Mouse (Mus musculus) ES-E14 (cell line): ENCODE results near the gene Hoxb2. TPM values are rescaled to one million over a fixed set of nuclear protein-coding genes. Genes with fewer than 3 reads are reported as not detected.

ENCODE experiments used
- DNase-seq: peaks from one replicate; pipeline ENCODE4 v3.0.0-alpha.2; 2013; ENCODE audit warnings: low read depth, low spot score
- H3K27ac ChIP-seq: 2 replicates; pipeline ENCODE4 v1.5.1; 2012; ENCODE audit warnings: low read depth, mild to moderate bottlenecking, low read length, moderate library complexity, mixed read lengths; ENCODE audit not compliant: poor library complexity, insufficient read depth, severe bottlenecking
- H3K36me3 ChIP-seq: 2 replicates; pipeline ENCODE4 v1.6.1; 2012; ENCODE audit warnings: mild to moderate bottlenecking, low read length, moderate library complexity, mixed read lengths; ENCODE audit not compliant: control insufficient read depth, poor library complexity, insufficient read depth, severe bottlenecking
- H3K4me1 ChIP-seq, 2 experiments: fragments of 150-350 bp in 1 of 2; sonication (generic) in 1 of 2; 2 replicates each; pipeline ENCODE4 v1.6.1; 2012; ENCODE audit warnings: low read length in 2 of 2, mild to moderate bottlenecking in 1 of 2, mixed read lengths in 1 of 2; ENCODE audit not compliant: control insufficient read depth in 2 of 2, insufficient read depth in 2 of 2, poor library complexity in 1 of 2
- H3K4me3 ChIP-seq, 2 experiments: fragments of 150-350 bp in 1 of 2; sonication (generic) in 1 of 2; 2 replicates each; pipeline ENCODE4 v1.5.1; 2012; ENCODE audit warnings: low read length in 2 of 2, low read depth in 1 of 2, mild to moderate bottlenecking in 1 of 2, mixed read lengths in 1 of 2; ENCODE audit not compliant: insufficient read depth in 1 of 2, poor library complexity in 1 of 2, severe bottlenecking in 1 of 2
- H3K9ac ChIP-seq: 2 replicates; pipeline ENCODE4 v1.6.1; 2012; ENCODE audit warnings: low read depth, mild to moderate bottlenecking, low read length, mixed read lengths; ENCODE audit not compliant: poor library complexity, insufficient read depth, severe bottlenecking
- H3K9me3 ChIP-seq: fragments of 150-350 bp; sonication (generic); 2 replicates; pipeline ENCODE4 v1.6.1; 2012; ENCODE audit warnings: low read depth, mild to moderate bottlenecking, low read length; ENCODE audit not compliant: control insufficient read depth, insufficient read depth
- CHD2 ChIP-seq: IDR thresholded peaks from 2 replicates; pipeline ENCODE4 v1.6.1; 2014; ENCODE audit warnings: mild to moderate bottlenecking, low read depth, low read length, inconsistent platforms
- HCFC1 ChIP-seq: IDR thresholded peaks from 2 replicates; pipeline ENCODE4 v1.6.1; 2012; ENCODE audit warnings: low read length, inconsistent platforms, borderline replicate concordance; ENCODE audit not compliant: insufficient read depth
- MAFK ChIP-seq: IDR thresholded peaks from 2 replicates; pipeline ENCODE4 v1.6.1; 2014; ENCODE audit warnings: mild to moderate bottlenecking, low read depth, low read length, inconsistent platforms; ENCODE audit not compliant: insufficient read depth
- ZC3H11A ChIP-seq: IDR thresholded peaks from 2 replicates; pipeline ENCODE4 v1.6.1; 2012; ENCODE audit warnings: low read depth, mild to moderate bottlenecking, inconsistent platforms, low read length, borderline replicate concordance
- ZNF384 ChIP-seq: IDR thresholded peaks from 2 replicates; pipeline ENCODE4 v1.6.1; 2012; ENCODE audit warnings: low read depth, low read length, inconsistent platforms
- in situ Hi-C, 2 experiments: fragments of 600-800 bp; cut with MboI; formaldehyde crosslinking; loops; one replicate each; pipeline ENCODE4 v1.15.1; 2025; ENCODE audit warnings: low sequenced_read_pairs in 2 of 2, inconsistent platforms in 1 of 2; ENCODE audit not compliant: unreplicated experiment in 2 of 2
- total RNA-seq: library from RNA; depleted of rRNA; stranded (reverse); fragments of 300-350 nt; gene quantifications from 2 replicates; pipeline ENCODE4 v1.2.3, GENCODE M21; 2012

Gene Hoxb2
- total RNA-seq, 1 experiment: 0.62 TPM

DNA sequence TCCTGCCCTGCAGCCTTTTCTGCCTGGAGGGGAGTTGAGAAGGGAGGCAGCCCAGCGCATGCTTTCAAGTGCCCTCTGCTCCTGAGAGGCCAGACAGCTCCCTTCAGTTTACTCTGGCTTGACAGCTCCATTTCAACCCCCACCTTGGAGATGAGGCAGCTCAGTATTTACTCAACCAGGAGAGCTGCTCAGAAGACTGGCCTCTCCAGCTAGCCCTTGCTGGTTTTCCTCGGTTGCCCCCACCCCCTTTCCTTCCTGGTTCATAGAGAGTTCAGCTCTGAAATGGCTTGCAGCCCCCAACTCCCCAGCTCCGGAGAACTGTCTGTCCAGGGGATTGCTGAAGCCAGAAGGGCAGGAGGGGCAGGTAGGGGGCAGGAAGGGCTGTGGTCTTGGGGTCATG is 22.2 kb downstream of the Hoxb2 start:
- H3K4me1 ChIP-seq: peaks cover 0 to 5% of the 10 kb centered on the region in 2 experiments; a peak in 2 of 4 replicates
- H3K4me3 ChIP-seq: no peak overlapping the region
- DNase-seq: no peak
- no peak overlapping the region for H3K27ac ChIP-seq
- TF ChIP-seq MAFK (no peak), HCFC1 (no peak), CHD2 (no peak), ZC3H11A (no peak), ZNF384 (no peak)
- H3K9ac ChIP-seq: no peak overlapping the region
- in situ Hi-C loops: no loop called here
- no peaks in the 10 kb centered on the region for H3K36me3 ChIP-seq
- H3K9me3 ChIP-seq: no peaks in the 10 kb centered on the region

DNA sequence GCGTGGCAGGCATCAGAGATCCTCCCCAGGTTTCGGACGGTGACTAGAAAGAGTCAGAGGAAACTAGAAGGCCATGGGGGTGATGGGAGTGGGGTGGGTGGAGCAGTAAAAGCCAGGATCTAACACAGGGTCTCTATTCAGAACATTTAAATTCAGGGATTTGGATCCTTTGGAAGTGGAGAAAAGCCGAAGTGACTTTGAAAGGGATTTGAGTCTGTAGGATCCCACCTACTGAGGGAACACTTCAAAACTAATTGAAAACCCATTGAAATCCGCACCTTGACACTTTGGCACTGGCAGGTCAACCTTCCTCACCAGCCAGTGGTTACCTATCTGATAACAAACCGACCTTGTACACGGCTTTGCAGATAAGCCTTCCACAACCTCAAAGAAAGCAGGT is 24.5 kb downstream of the Hoxb2 start:
- H3K27ac ChIP-seq: no peak overlapping the region
- TF ChIP-seq ZNF384: no peak
- no peak for TF ChIP-seq ZC3H11A
- TF ChIP-seq MAFK: no peak
- TF ChIP-seq HCFC1: no peak
- no peak for TF ChIP-seq CHD2
- no peak for DNase-seq
- H3K4me1 ChIP-seq: peaks cover 0 to 3% of the 10 kb centered on the region in 2 experiments; a peak in 2 of 4 replicates
- H3K9me3 ChIP-seq: no peaks in the 10 kb centered on the region
- in situ Hi-C loops: no loop called here
- no peak overlapping the region for H3K9ac ChIP-seq
- H3K4me3 ChIP-seq: no peak overlapping the region
- no peaks in the 10 kb centered on the region for H3K36me3 ChIP-seq

DNA sequence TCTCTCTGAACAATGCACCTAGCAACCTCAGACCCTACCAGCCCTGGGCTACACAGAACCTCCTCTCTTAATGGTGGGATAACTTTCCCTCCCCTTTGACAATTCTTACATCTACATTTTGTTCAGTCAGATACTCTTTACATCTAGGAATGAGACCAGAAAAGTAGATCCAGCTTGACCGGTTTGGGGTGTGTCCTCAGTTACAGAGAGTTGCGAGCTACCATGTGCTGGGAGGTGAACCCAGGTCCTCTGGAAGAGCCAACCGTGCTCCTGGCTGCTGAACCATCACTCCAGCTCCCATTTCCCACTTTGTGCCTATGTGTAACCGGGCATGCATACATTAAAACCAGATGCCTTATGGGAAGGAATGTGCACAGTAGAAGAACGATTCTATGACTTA is 33.1 kb downstream of the Hoxb2 start:
- TF ChIP-seq ZNF384: no peak
- H3K27ac ChIP-seq: no peak overlapping the region
- no peak overlapping the region for H3K9ac ChIP-seq
- in situ Hi-C loops: no loop called here
- no peaks in the 10 kb centered on the region for H3K9me3 ChIP-seq
- no peak for DNase-seq
- no peak overlapping the region for H3K4me3 ChIP-seq
- H3K36me3 ChIP-seq: no peaks in the 10 kb centered on the region
- H3K4me1 ChIP-seq: no peaks in the 10 kb centered on the region

DNA sequence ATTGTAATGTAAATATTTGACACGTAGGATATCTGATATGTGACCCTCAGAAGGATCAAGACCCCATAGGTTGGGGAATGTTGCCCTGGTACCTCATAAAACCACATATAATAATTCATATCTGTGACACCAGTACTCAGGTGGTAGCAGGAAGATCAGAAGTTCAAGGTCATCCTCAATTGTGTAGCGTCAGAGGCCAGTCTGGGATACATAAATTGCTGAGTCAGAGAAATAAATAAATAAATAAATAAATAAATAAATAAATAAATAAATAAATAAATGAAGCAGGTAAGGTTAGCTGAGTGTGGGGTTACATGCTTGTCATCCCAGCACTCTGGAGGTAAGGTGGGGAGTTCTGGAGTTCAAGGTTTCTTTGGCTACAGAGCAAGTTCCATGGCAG is 37.3 kb downstream of the Hoxb2 start:
- H3K27ac ChIP-seq: no peak overlapping the region
- no peak for DNase-seq
- in situ Hi-C loops: no loop called here
- no peak overlapping the region for H3K4me3 ChIP-seq
- TF ChIP-seq CHD2: no peak
- TF ChIP-seq ZC3H11A: no peak
- peak; percentile 64; the same call in 1 of the 2 replicates for TF ChIP-seq MAFK
- H3K36me3 ChIP-seq: no peaks in the 10 kb centered on the region
- H3K9ac ChIP-seq: no peak overlapping the region
- H3K9me3 ChIP-seq: no peaks in the 10 kb centered on the region
- H3K4me1 ChIP-seq: peaks cover 0 to 1% of the 10 kb centered on the region in 2 experiments; a peak in 1 of 4 replicates

DNA sequence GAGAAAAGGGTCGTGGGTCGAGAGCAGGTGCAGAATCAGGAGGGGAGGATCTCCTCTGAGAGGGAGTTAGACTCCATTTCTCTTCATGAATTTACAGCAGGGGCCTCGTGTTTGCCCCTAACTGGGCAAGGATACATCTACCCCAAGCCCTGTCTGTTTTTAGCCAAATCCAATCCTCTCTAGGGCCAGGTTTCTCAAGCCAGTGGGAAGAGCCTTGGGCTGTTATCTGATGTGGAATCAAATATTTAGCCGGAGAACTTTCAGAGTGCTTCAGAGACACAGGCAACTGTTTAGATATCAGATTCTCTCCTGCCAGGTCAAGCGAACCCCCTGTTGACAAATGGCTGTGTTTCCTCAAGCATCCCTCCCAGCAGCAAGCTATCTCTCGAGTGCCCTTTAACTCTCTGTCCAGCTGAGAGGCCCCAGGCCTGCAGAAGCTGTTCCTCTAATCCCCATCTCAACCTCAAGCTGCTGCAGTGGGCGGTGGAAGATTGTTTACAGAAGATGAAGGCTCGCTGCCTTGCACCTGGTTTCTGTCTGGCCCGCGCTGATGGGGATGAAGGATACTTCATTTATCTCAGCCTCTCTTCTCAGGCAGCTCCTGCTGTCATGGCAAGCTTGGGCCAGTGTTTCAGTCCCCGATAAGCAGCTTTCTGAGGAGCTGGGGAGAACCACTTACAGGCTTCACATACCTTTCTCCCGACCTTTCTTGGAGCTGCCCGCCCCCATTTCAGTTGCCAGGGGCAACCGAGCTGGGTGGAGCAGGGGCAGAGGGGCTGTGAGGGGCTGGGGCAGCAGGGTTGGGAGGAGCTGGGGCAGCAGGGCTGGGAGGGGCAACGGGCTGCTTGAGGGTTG is 46.7 kb downstream of the Hoxb2 start:
- TF ChIP-seq MAFK: no peak
- TF ChIP-seq ZNF384: no peak
- no peak for TF ChIP-seq HCFC1
- no peak for TF ChIP-seq ZC3H11A
- no peak for TF ChIP-seq CHD2
- Histone ChIP-seq H3K27ac (no peak overlapping the region), H3K9me3 (no peaks in the 10 kb centered on the region), H3K4me1 (peaks cover 2 to 4% of the 10 kb centered on the region in 2 experiments; a peak in 1 of 4 replicates), H3K4me3 (no peak overlapping the region), H3K36me3 (no peaks in the 10 kb centered on the region), H3K9ac (no peak overlapping the region)
- DNase-seq: no peak
- in situ Hi-C loops: no loop called here
